Mouse (Mus musculus): ENCODE results near the gene Stam2. TPM values are rescaled to one million over a fixed set of nuclear protein-coding genes. Genes with fewer than 3 reads are reported as not detected.

The Stam2 gene
- total and polyA plus RNA-seq, 3 experiments = 9.3 to 25.8 (median 23.0) TPM

- no peak for DNase-seq (ENCODE audit: low spot score)
- Histone ChIP-seq H3K4me1 (ENCODE audit: insufficient read depth, low read depth, low read length) (no peaks in the 10 kb centered on the region), H3K9me3 (replicated peaks) (0 out of 2 replicates have a peak, but pooled peaks cover 4% of the 10 kb centered on the region), H3K36me3 (replicated peaks) (no peaks in the 10 kb centered on the region), H3K27me3 (ENCODE audit: insufficient read depth, low read length) (peaks cover 13% of the 10 kb centered on the region), H3K4me3 (ENCODE audit: low read depth, low read length) (no peak overlapping the region)
- TF ChIP-seq CTCF (IDR thresholded peaks at IDR 0.05; ENCODE audit: low read depth, low read length) = no peak
- TF ChIP-seq GATA2 (IDR thresholded peaks at IDR 0.05; ENCODE audit: borderline replicate concordance, low read depth, low read length) = no peak
- no peak for TF ChIP-seq POLR2AphosphoS5 (IDR thresholded peaks at IDR 0.05; ENCODE audit: insufficient replicate concordance, low read depth, low read length)
- no peak for TF ChIP-seq TAL1 (conservative IDR thresholded peaks at IDR 0.05; ENCODE audit: low read depth, low read length)
- no peak for TF ChIP-seq GATA1 (IDR thresholded peaks at IDR 0.05; ENCODE audit: borderline replicate concordance, low read length)
- no peak for ATAC-seq (ENCODE audit: extremely low read depth, insufficient number of reproducible peaks, low FRiP score, poor library complexity, severe bottlenecking)
Measured at GRCm38 (mm10) chr2:52675278-52675987, 66.6 kb downstream of the Stam2 start.

- no peak overlapping the region for H3K4me3 ChIP-seq (ENCODE audit: low read depth, low read length)
- no peak for ATAC-seq (ENCODE audit: extremely low read depth, insufficient number of reproducible peaks, low FRiP score, poor library complexity, severe bottlenecking)
- no peak for DNase-seq (ENCODE audit: low spot score)
- H3K4me1 ChIP-seq (ENCODE audit: insufficient read depth, low read depth, low read length) = no peaks in the 10 kb centered on the region
- no peaks in the 10 kb centered on the region for H3K36me3 ChIP-seq (replicated peaks)
- TF ChIP-seq TAL1 (conservative IDR thresholded peaks at IDR 0.05; ENCODE audit: low read depth, low read length) (no peak), POLR2AphosphoS5 (IDR thresholded peaks at IDR 0.05; ENCODE audit: insufficient replicate concordance, low read depth, low read length) (no peak), GATA2 (IDR thresholded peaks at IDR 0.05; ENCODE audit: borderline replicate concordance, low read depth, low read length) (no peak), CTCF (IDR thresholded peaks at IDR 0.05; ENCODE audit: low read depth, low read length) (no peak), GATA1 (IDR thresholded peaks at IDR 0.05; ENCODE audit: borderline replicate concordance, low read length) (no peak)
- peaks cover 13% of the 10 kb centered on the region for H3K27me3 ChIP-seq (ENCODE audit: insufficient read depth, low read length)
- 0 out of 2 replicates have a peak, but pooled peaks cover 4% of the 10 kb centered on the region for H3K9me3 ChIP-seq (replicated peaks)
Measured at GRCm38 (mm10) chr2:52674886-52675277, 67.2 kb downstream of the Stam2 start.

DNA sequence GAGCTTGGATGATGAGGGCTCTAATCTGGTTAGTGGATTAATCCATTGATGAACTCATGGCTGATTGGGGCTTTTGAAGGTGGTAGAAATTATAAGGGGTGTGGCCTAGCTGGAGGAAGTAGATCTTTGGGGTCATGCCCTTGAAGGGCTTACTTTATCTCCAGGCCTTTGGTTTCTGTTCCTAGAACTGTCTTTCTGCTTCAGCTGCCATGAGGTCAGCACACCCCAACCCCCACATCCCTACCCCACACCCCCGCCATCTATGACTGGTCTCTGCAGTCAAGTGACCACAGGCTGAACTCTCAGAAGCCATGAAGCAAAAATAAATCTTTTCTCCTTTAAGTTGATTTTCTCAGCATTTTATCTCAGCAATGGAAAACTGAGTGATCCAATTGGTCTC lies 68.9 kb downstream of the Stam2 start:
- H3K4me1 ChIP-seq (ENCODE audit: insufficient read depth, low read depth, low read length) = no peaks in the 10 kb centered on the region
- H3K36me3 ChIP-seq (replicated peaks) = no peaks in the 10 kb centered on the region
- H3K4me3 ChIP-seq (ENCODE audit: low read depth, low read length) = no peak overlapping the region
- ATAC-seq (ENCODE audit: extremely low read depth, insufficient number of reproducible peaks, low FRiP score, poor library complexity, severe bottlenecking) (no peak), DNase-seq (ENCODE audit: low spot score) (no peak)
- H3K27me3 ChIP-seq (ENCODE audit: insufficient read depth, low read length) = peaks cover 13% of the 10 kb centered on the region
- H3K9me3 ChIP-seq (replicated peaks) = 0 out of 2 replicates have a peak, but pooled peaks cover 4% of the 10 kb centered on the region
- TF ChIP-seq TAL1 (conservative IDR thresholded peaks at IDR 0.05; ENCODE audit: low read depth, low read length) = no peak
- no peak for TF ChIP-seq GATA2 (IDR thresholded peaks at IDR 0.05; ENCODE audit: borderline replicate concordance, low read depth, low read length)
- no peak for TF ChIP-seq POLR2AphosphoS5 (IDR thresholded peaks at IDR 0.05; ENCODE audit: insufficient replicate concordance, low read depth, low read length)
- no peak for TF ChIP-seq CTCF (IDR thresholded peaks at IDR 0.05; ENCODE audit: low read depth, low read length)
- TF ChIP-seq GATA1 (IDR thresholded peaks at IDR 0.05; ENCODE audit: borderline replicate concordance, low read length) = no peak

GRCm38 (mm10) chr2:52670733-52671132 lies 71.3 kb downstream of the Stam2 start:
- no peaks in the 10 kb centered on the region for H3K9me3 ChIP-seq (replicated peaks)
- DNase-seq (ENCODE audit: low spot score) (no peak), ATAC-seq (ENCODE audit: extremely low read depth, insufficient number of reproducible peaks, low FRiP score, poor library complexity, severe bottlenecking) (no peak)
- no peak for TF ChIP-seq POLR2AphosphoS5 (IDR thresholded peaks at IDR 0.05; ENCODE audit: insufficient replicate concordance, low read depth, low read length)
- no peak for TF ChIP-seq GATA1 (IDR thresholded peaks at IDR 0.05; ENCODE audit: borderline replicate concordance, low read length)
- TF ChIP-seq TAL1 (conservative IDR thresholded peaks at IDR 0.05; ENCODE audit: low read depth, low read length) = no peak
- TF ChIP-seq CTCF (IDR thresholded peaks at IDR 0.05; ENCODE audit: low read depth, low read length) = no peak
- TF ChIP-seq GATA2 (IDR thresholded peaks at IDR 0.05; ENCODE audit: borderline replicate concordance, low read depth, low read length) = no peak
- no peak overlapping the region for H3K4me3 ChIP-seq (ENCODE audit: low read depth, low read length)
- H3K36me3 ChIP-seq (replicated peaks) = no peaks in the 10 kb centered on the region
- no peaks in the 10 kb centered on the region for H3K4me1 ChIP-seq (ENCODE audit: insufficient read depth, low read depth, low read length)
- H3K27me3 ChIP-seq (ENCODE audit: insufficient read depth, low read length) = peaks cover 13% of the 10 kb centered on the region

DNA sequence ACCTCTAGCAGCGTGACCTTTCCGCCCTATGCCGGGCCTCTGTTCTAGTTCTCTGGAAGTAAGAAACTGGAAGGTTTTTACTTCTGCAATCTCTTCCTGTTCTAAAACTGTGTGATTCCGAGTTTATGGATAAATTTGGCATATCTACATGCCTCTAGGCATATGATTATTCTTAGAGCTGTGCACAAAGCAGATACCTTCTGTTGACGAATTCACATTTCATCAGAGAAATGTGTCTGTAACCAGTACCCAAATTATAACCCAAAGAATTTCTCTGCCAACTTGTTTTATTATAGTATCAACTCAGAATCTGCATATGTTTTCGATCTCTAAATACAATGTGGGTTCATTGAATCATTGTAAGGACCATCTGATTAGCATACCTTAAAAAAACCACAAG lies 73.6 kb downstream of the Stam2 start:
- DNase-seq (ENCODE audit: low spot score) = no peak
- Histone ChIP-seq H3K27me3 (ENCODE audit: insufficient read depth, low read length) (peaks cover 2% of the 10 kb centered on the region; the same call in 1 of the 2 replicates), H3K4me1 (ENCODE audit: insufficient read depth, low read depth, low read length) (no peaks in the 10 kb centered on the region), H3K36me3 (replicated peaks) (no peaks in the 10 kb centered on the region), H3K4me3 (ENCODE audit: low read depth, low read length) (no peak overlapping the region), H3K9me3 (replicated peaks) (no peaks in the 10 kb centered on the region)
- no peak for ATAC-seq (ENCODE audit: extremely low read depth, insufficient number of reproducible peaks, low FRiP score, poor library complexity, severe bottlenecking)
- TF ChIP-seq GATA1 (IDR thresholded peaks at IDR 0.05; ENCODE audit: borderline replicate concordance, low read length) (no peak), GATA2 (IDR thresholded peaks at IDR 0.05; ENCODE audit: borderline replicate concordance, low read depth, low read length) (no peak), TAL1 (conservative IDR thresholded peaks at IDR 0.05; ENCODE audit: low read depth, low read length) (no peak), POLR2AphosphoS5 (IDR thresholded peaks at IDR 0.05; ENCODE audit: insufficient replicate concordance, low read depth, low read length) (no peak), CTCF (IDR thresholded peaks at IDR 0.05; ENCODE audit: low read depth, low read length) (no peak)

GRCm38 (mm10) chr2:52656722-52657121 lies 85.4 kb downstream of the Stam2 start:
- ATAC-seq (ENCODE audit: extremely low read depth, insufficient number of reproducible peaks, low FRiP score, poor library complexity, severe bottlenecking) (no peak), DNase-seq (ENCODE audit: low spot score) (no peak)
- TF ChIP-seq TAL1 (conservative IDR thresholded peaks at IDR 0.05; ENCODE audit: low read depth, low read length) = no peak
- no peak for TF ChIP-seq GATA1 (IDR thresholded peaks at IDR 0.05; ENCODE audit: borderline replicate concordance, low read length)
- no peak for TF ChIP-seq GATA2 (IDR thresholded peaks at IDR 0.05; ENCODE audit: borderline replicate concordance, low read depth, low read length)
- TF ChIP-seq POLR2AphosphoS5 (IDR thresholded peaks at IDR 0.05; ENCODE audit: insufficient replicate concordance, low read depth, low read length) = no peak
- no peak for TF ChIP-seq CTCF (IDR thresholded peaks at IDR 0.05; ENCODE audit: low read depth, low read length)
- no peaks in the 10 kb centered on the region for H3K9me3 ChIP-seq (replicated peaks)
- H3K27me3 ChIP-seq (ENCODE audit: insufficient read depth, low read length) = no peaks in the 10 kb centered on the region
- H3K4me1 ChIP-seq (ENCODE audit: insufficient read depth, low read depth, low read length) = no peaks in the 10 kb centered on the region
- no peak overlapping the region for H3K4me3 ChIP-seq (ENCODE audit: low read depth, low read length)
- H3K36me3 ChIP-seq (replicated peaks) = no peaks in the 10 kb centered on the region
